ENCODE assay signal across 8 mouse cellular contexts in the genomic region with DNA sequence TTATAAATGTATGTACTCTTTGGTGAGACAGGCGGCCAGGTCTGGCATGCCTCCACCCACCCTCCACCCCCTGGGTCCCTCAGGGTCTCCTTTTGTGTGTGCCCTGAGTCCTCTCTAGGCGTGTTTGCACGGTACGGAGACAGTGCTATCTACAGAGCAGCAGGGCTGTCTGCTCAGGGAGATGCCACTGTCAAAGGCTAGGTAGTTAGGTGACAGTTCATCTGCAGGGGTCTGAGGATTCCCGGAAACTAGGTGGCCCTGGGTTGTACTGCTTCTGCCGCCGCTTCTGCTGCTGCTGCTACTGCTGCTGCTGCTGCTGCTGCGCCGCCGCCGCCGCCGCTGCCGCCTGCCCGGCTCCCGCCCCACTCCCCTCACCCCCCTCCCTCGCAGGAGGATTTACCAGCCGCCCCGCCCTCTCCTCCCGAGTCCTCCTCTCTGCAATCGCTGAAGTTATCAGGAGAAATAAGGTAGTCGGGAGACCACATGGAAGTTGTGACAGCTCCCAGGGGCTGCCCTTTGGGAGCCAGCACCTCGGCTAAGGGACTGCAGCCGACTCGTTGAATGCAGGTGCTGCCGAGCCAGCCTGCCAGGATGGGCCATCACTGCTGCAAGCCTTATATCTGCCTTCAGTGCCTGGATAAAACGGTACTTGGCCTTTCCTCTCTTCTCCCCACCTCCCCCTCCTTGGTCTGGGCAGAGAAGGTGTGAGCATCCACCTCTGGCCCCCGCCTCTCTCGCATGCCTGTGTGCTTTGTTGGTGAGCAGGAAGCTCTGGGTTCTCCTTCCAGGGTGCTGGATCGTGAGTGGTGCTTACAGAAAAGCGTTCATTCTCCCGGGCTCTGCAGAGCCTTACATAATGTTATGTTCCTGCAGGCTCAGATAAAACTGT.
DNase-seq lines count a peak whose midpoint lies in the region; ATAC-seq lines count a peak whose summit lies in the region.

No protein-coding gene starts in this region.

- peak; percentile 80 for ATAC-seq in intestine, embryonic 15.5 days
- peak; percentile 68; the same call in 1 of the 2 replicates for ATAC-seq in limb, embryonic 13.5 days (ENCODE audit: low FRiP score, low read depth)

- DNase-seq in adrenal gland, adult 2 months = peak; percentile 30
- DNase-seq in adrenal gland, postnatal 4 days (ENCODE audit: low spot score in 2 of 2) = no peak
- DNase-seq in cerebellum, adult 18-20 months = peak; percentile 36
- DNase-seq in forelimb bud, embryonic 11.5 days (ENCODE audit: low read depth, low spot score) = peak; percentile 25
- peak; percentile 62 for DNase-seq in neural tube, embryonic 10.5 days (ENCODE audit: extremely low spot score, low spot score)
- peak; percentile 31 for DNase-seq in thymus, postnatal 14 days

- no peaks in the 10 kb centered on the region for H3K27me3 ChIP-seq in intestine, embryonic 15.5 days (replicated peaks)
- H3K27me3 ChIP-seq in limb, embryonic 13.5 days = peaks cover 29% of the 10 kb centered on the region

- H3K9ac ChIP-seq in intestine, embryonic 15.5 days = peak overlapping the region; percentile 45
- H3K9ac ChIP-seq in limb, embryonic 13.5 days = peak overlapping the region; percentile 66

- H3K27ac ChIP-seq in intestine, embryonic 15.5 days = peak overlapping the region; percentile 72
- no peak overlapping the region; the same call in 1 of the 2 replicates for H3K27ac ChIP-seq in limb, embryonic 13.5 days

- no peaks in the 10 kb centered on the region for H3K36me3 ChIP-seq in intestine, embryonic 15.5 days
- no peaks in the 10 kb centered on the region for H3K36me3 ChIP-seq in limb, embryonic 13.5 days

- WGBS in intestine, embryonic 15.5 days = 1% methylated on average over 32 of the region's 32 CpGs
- under 1% methylated on average over 28 of the region's 32 CpGs for WGBS in limb, embryonic 13.5 days

- peaks cover 6% of the 10 kb centered on the region; the same call in 1 of the 2 replicates for H3K4me1 ChIP-seq in intestine, embryonic 15.5 days (replicated peaks)
- peaks cover 14% of the 10 kb centered on the region for H3K4me1 ChIP-seq in limb, embryonic 13.5 days

- H3K4me3 ChIP-seq in intestine, embryonic 15.5 days (replicated peaks) = peak overlapping the region; percentile 51
- H3K4me3 ChIP-seq in limb, embryonic 13.5 days = peak overlapping the region; percentile 59

- no peaks in the 10 kb centered on the region for H3K9me3 ChIP-seq in intestine, embryonic 15.5 days
- H3K9me3 ChIP-seq in limb, embryonic 13.5 days = no peaks in the 10 kb centered on the region

- H3K4me2 ChIP-seq in intestine, embryonic 15.5 days (replicated peaks) = peak overlapping the region; percentile 86
- H3K4me2 ChIP-seq in limb, embryonic 13.5 days (replicated peaks) = peak overlapping the region; percentile 84

Comparison
In these comparisons a context has a peak if more than half of its experiments do, and no peak if none do; other contexts are left out.
1. DNase-seq: peak in adrenal gland, adult 2 months (single experiment), cerebellum, adult 18-20 months (2 of 2), forelimb bud, embryonic 11.5 days (single experiment), neural tube, embryonic 10.5 days (single experiment) and thymus, postnatal 14 days (single experiment); none in adrenal gland, postnatal 4 days (0 of 2).